Mouse (Mus musculus) embryonic facial prominence, embryonic 13.5 days (tissue): ENCODE measurements around the gene Irx1. TPM values are rescaled to one million over a fixed set of nuclear protein-coding genes. Genes with fewer than 3 reads are reported as not detected.

ENCODE experiments used
- ATAC-seq: fragments of 200-750 bp; cut with Nextera tagmentation; 2 replicates; pipeline ENCODE4 v1.8.0; 2017; ENCODE audit warnings: low read depth; ENCODE audit not compliant: insufficient number of reproducible peaks, insufficient read depth, low FRiP score, low TSS enrichment
- H3K27ac ChIP-seq: fragments of 300-500 bp; sonication (generic); 2 replicates; pipeline ENCODE4 v1.5.1; 2015; ENCODE audit warnings: moderate library complexity, mild to moderate bottlenecking, inconsistent platforms
- H3K27me3 ChIP-seq: fragments of 300-500 bp; sonication (generic); 2 replicates; pipeline ENCODE4 v1.6.1; 2015; ENCODE audit warnings: mild to moderate bottlenecking, inconsistent platforms
- H3K36me3 ChIP-seq: fragments of 300-500 bp; sonication (generic); 2 replicates; pipeline ENCODE4 v1.6.1; 2015; ENCODE audit warnings: mild to moderate bottlenecking, inconsistent platforms
- H3K4me1 ChIP-seq: fragments of 300-500 bp; sonication (generic); 2 replicates; pipeline ENCODE4 v1.6.1; 2015; ENCODE audit warnings: inconsistent platforms
- H3K4me2 ChIP-seq: fragments of 300-500 bp; sonication (generic); 2 replicates; pipeline ENCODE4 v1.6.1; 2015; ENCODE audit warnings: moderate library complexity, mild to moderate bottlenecking, inconsistent platforms
- H3K4me3 ChIP-seq: fragments of 300-500 bp; sonication (generic); 2 replicates; pipeline ENCODE4 v1.5.1; 2015; ENCODE audit warnings: mild to moderate bottlenecking, inconsistent platforms
- H3K9ac ChIP-seq: fragments of 300-500 bp; sonication (generic); 2 replicates; pipeline ENCODE4 v1.6.1; 2015; ENCODE audit warnings: mild to moderate bottlenecking, inconsistent platforms
- H3K9me3 ChIP-seq: fragments of 300-500 bp; sonication (generic); 2 replicates; pipeline ENCODE4 v1.6.1; 2016; ENCODE audit warnings: inconsistent platforms
- WGBS: fragments of 180-500 bp; shearing (Covaris S2); methylation state at CpG from one replicate; pipeline ENCODE4 v1.1.7; 2015; ENCODE audit warnings: mixed read lengths; 5-methylcytosine and 5-hydroxymethylcytosine counted together
- polyA plus RNA-seq: library from polyadenylated mRNA; unstranded; fragments of >200 nt; fragmentation: Nextera tagmentation; extraction: Ambion mirVana; gene quantifications from 2 replicates; pipeline ENCODE4 v1.2.1, GENCODE M21; 2015

Gene Irx1
- polyA plus RNA-seq, 1 experiment from 2014 or later: 7.6 TPM

DNA sequence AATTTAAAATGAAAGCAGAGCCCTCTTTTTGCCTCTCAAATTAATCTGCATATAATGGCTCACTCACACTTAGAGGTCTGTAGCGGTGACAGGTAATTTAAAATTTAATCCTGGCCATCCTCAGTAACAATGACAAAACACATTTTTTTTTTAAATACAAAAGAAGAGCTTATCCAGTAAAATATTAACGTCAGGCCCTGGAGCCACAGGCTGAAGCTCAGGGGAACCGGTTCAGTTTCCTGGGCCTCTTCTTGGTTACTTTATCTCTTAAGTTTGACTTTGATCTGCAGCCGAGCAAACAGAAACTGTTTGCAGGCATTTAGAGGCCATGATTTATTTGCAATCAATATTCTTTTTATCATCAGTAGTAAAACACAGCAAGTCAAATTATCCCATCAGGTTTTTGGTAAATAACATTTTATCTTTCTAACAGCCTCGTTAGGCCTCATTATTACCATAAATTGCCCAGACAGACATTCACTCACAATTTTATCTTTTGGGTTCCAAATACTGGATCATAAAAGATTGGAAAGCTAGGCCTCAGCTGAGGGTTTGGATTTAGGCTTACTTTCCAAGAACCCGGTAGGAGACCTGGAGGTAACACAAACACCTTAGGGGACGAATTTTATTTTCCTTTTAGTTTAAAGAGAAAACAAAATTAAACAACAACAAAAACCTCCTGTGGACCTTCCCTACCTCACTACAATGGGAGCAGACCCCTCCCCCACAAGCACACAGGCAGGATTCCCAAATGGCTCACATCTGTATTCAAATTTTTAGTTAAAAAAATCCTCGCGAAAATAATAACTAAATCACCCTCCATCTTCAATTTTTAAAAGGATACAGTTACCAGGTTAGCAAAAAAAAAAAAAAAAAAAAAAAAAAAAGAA is 2.4 kb downstream of the Irx1 start:
- H3K27ac ChIP-seq: no peak overlapping the region
- peak overlapping the region; percentile 11; the same call in 1 of the 2 replicates for H3K4me2 ChIP-seq
- peak overlapping the region; percentile 35 for H3K4me3 ChIP-seq

GRCm38 (mm10) chr13:71960277-71960672 is 3.2 kb downstream of the Irx1 start:
- Histone ChIP-seq H3K36me3 (no peaks in the 10 kb centered on the region), H3K4me1 (peaks cover 48% of the 10 kb centered on the region), H3K27me3 (peaks cover 94% of the 10 kb centered on the region), H3K27ac (no peak overlapping the region), H3K9me3 (no peaks in the 10 kb centered on the region), H3K4me2 (peak overlapping the region; percentile 55), H3K9ac (peak overlapping the region; percentile 46; the same call in 1 of the 2 replicates), H3K4me3 (peak overlapping the region; percentile 35)
- no peak for ATAC-seq
- WGBS: 4% methylated on average over 9 of the region's 9 CpGs

More for the DNA sequence above, 2.4 kb downstream of the Irx1 start:
- ATAC-seq: no peak
- no peak overlapping the region for H3K9ac ChIP-seq
- peaks cover 48% of the 10 kb centered on the region for H3K4me1 ChIP-seq
- no peaks in the 10 kb centered on the region for H3K36me3 ChIP-seq
- H3K27me3 ChIP-seq: peaks cover 94% of the 10 kb centered on the region
- H3K9me3 ChIP-seq: no peaks in the 10 kb centered on the region
- WGBS: 8% methylated on average over 9 of the region's 9 CpGs

GRCm38 (mm10) chr13:71959361-71960276 is 3.9 kb downstream of the Irx1 start:
- Histone ChIP-seq H3K4me2 (peak overlapping the region; percentile 55), H3K9ac (peak overlapping the region; percentile 46), H3K4me3 (peak overlapping the region; percentile 35), H3K27ac (0 out of 2 replicates have a peak overlapping the region, but pooled peaks have one; percentile 28), H3K9me3 (no peaks in the 10 kb centered on the region), H3K4me1 (peaks cover 48% of the 10 kb centered on the region), H3K36me3 (no peaks in the 10 kb centered on the region), H3K27me3 (peaks cover 94% of the 10 kb centered on the region)
- 1% methylated on average over 76 of the region's 76 CpGs for WGBS
- no peak for ATAC-seq

DNA sequence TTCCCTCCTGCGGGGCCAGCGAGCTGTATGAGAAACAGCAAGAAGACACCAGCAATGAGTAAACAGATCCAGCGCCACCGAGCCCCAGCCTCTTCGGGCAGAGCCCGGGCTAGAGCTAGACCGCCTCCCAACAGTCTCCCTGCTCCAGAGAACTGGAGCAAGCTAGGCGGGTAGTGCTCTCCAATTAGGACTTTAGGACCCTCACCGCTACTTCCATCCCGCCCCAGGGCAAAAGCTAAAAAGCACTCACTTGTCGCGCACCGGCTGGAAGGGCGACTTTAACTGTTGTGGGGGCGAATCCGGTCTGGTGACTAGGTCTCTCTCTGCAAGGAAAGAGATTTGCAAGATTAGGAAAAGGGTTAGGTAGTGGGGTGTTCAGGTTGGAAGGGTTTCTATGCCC is 4.9 kb downstream of the Irx1 start:
- 4% methylated on average over 16 of the region's 16 CpGs for WGBS
- Histone ChIP-seq H3K4me1 (peaks cover 41% of the 10 kb centered on the region), H3K36me3 (no peaks in the 10 kb centered on the region), H3K9ac (no peak overlapping the region), H3K27ac (no peak overlapping the region), H3K27me3 (peaks cover 94% of the 10 kb centered on the region), H3K4me2 (peak overlapping the region; percentile 55), H3K4me3 (peak overlapping the region; percentile 35), H3K9me3 (no peaks in the 10 kb centered on the region)
- ATAC-seq: no peak

- Histone ChIP-seq H3K27me3 (peaks cover 94% of the 10 kb centered on the region), H3K36me3 (no peaks in the 10 kb centered on the region), H3K9me3 (no peaks in the 10 kb centered on the region), H3K9ac (no peak overlapping the region), H3K4me1 (peaks cover 34% of the 10 kb centered on the region), H3K27ac (no peak overlapping the region), H3K4me3 (peak overlapping the region; percentile 35), H3K4me2 (peak overlapping the region; percentile 55)
- 5% methylated on average over 21 of the region's 21 CpGs for WGBS
- no peak for ATAC-seq
Measured at GRCm38 (mm10) chr13:71957811-71958351, 5.6 kb downstream of the Irx1 start.

DNA sequence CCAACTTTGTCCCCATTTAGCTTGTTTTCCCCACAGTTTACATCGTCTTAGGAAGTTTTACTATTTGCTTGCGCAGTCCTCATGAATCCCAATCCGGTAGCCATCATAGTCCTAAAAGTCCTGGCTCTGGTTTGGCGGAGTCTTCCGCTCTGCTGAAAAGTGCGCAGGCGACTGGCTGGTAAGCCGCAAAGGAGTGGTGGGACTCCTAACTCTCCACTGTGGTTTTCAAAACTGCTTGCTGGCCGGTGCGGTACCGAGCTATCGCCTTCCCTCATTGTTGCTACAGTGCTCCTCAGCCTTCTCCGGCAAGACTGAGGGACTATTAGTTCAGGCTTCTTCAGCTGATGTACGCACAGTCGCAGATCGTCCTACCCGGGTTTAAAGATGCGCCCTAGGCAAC is 6.4 kb downstream of the Irx1 start:
- WGBS: 7% methylated on average over 18 of the region's 18 CpGs
- Histone ChIP-seq H3K4me3 (peak overlapping the region; percentile 12; the same call in 1 of the 2 replicates), H3K27ac (no peak overlapping the region), H3K4me1 (peaks cover 29% of the 10 kb centered on the region), H3K36me3 (no peaks in the 10 kb centered on the region), H3K4me2 (peak overlapping the region; percentile 55), H3K9ac (no peak overlapping the region), H3K9me3 (no peaks in the 10 kb centered on the region), H3K27me3 (peaks cover 94% of the 10 kb centered on the region)
- ATAC-seq: no peak

DNA sequence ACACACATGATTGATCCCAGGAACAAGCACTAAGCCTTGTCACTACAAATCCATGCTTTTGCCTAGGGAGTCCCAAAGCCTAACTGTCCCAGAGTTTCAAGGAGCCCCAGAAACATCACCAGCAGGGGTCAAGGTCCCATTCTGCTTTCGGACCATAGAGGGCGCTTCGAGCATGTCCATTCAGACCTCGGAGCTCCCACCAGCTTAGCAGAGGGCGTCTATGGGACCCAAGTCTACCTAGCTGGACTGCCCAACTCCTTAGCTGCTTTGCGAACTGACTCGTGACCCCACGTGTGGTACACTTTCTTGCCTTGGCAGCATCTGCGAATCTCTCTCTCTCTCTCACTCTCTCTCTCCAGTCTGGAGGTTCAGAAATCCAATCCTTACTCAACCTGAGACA is 7.0 kb downstream of the Irx1 start:
- no peaks in the 10 kb centered on the region for H3K9me3 ChIP-seq
- H3K4me2 ChIP-seq: peak overlapping the region; percentile 20; the same call in 1 of the 2 replicates
- H3K4me3 ChIP-seq: no peak overlapping the region
- ATAC-seq: 0 out of 2 replicates have a peak, but pooled peaks have one; percentile 6
- H3K27me3 ChIP-seq: peaks cover 96% of the 10 kb centered on the region
- H3K9ac ChIP-seq: no peak overlapping the region
- H3K36me3 ChIP-seq: no peaks in the 10 kb centered on the region
- H3K4me1 ChIP-seq: peaks cover 29% of the 10 kb centered on the region
- H3K27ac ChIP-seq: no peak overlapping the region
- 5% methylated on average over 9 of the region's 9 CpGs for WGBS

GRCm38 (mm10) chr13:71951966-71952365 is 11.6 kb downstream of the Irx1 start:
- H3K4me1 ChIP-seq: 0 out of 2 replicates have a peak, but pooled peaks cover 3% of the 10 kb centered on the region
- ATAC-seq: no peak
- no peak overlapping the region for H3K4me2 ChIP-seq
- WGBS: 68% methylated on average over 11 of the region's 11 CpGs
- no peaks in the 10 kb centered on the region for H3K9me3 ChIP-seq
- H3K9ac ChIP-seq: no peak overlapping the region
- H3K27ac ChIP-seq: no peak overlapping the region
- no peak overlapping the region for H3K4me3 ChIP-seq
- H3K36me3 ChIP-seq: no peaks in the 10 kb centered on the region
- peaks cover 74% of the 10 kb centered on the region for H3K27me3 ChIP-seq

GRCm38 (mm10) chr13:71949859-71950258 is 13.7 kb downstream of the Irx1 start:
- Histone ChIP-seq H3K4me3 (no peak overlapping the region), H3K36me3 (no peaks in the 10 kb centered on the region), H3K9ac (no peak overlapping the region), H3K9me3 (no peaks in the 10 kb centered on the region), H3K4me2 (no peak overlapping the region), H3K4me1 (no peaks in the 10 kb centered on the region), H3K27ac (no peak overlapping the region), H3K27me3 (peaks cover 52% of the 10 kb centered on the region)
- WGBS: 78% methylated on average over 5 of the region's 5 CpGs
- no peak for ATAC-seq

DNA sequence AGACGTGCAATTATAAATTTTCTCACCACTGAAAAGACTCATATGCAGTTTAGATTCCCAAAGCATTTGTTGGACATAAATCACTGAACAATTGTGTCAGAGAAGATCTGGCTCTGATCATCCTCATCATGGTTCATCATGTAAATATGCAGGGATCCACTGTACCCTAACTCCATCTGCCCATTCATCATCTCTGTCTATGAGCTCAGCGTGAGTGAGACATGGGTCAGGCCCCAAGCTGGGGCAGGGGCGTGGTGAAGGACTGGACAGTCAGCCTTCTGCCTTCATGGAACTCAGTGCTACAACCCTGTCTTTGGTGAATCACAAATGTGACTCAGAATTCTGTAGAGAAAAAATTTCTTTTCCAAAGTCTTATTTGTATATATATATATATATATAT is 53.2 kb downstream of the Irx1 start:
- H3K9me3 ChIP-seq: no peaks in the 10 kb centered on the region
- H3K4me3 ChIP-seq: no peak overlapping the region
- WGBS: 82% methylated on average over 3 of the region's 3 CpGs
- no peak overlapping the region for H3K27ac ChIP-seq
- no peaks in the 10 kb centered on the region for H3K36me3 ChIP-seq
- peaks cover 4% of the 10 kb centered on the region; the same call in 1 of the 2 replicates for H3K4me1 ChIP-seq
- H3K9ac ChIP-seq: no peak overlapping the region
- H3K4me2 ChIP-seq: no peak overlapping the region
- no peak for ATAC-seq
- no peaks in the 10 kb centered on the region for H3K27me3 ChIP-seq
